Mouse (Mus musculus) myocyte (in vitro differentiated cells): ENCODE measurements around the gene Gm37240. TPM values are rescaled to one million over a fixed set of nuclear protein-coding genes. Genes with fewer than 3 reads are reported as not detected.

Source experiments
- H3K27me3 ChIP-seq: one replicate; pipeline ENCODE4 v1.6.1; 2011; ENCODE audit not compliant: control insufficient read depth, insufficient read depth, insufficient read length
- H3K36me3 ChIP-seq: one replicate; pipeline ENCODE4 v1.6.1; 2011; ENCODE audit not compliant: control insufficient read depth, insufficient read depth
- H3K4me2 ChIP-seq: one replicate; pipeline ENCODE4 v1.6.1; 2011; ENCODE audit warnings: low read depth, control low read depth
- H3K4me3 ChIP-seq: one replicate; pipeline ENCODE4 v1.5.1; 2011; ENCODE audit warnings: mild to moderate bottlenecking, control low read depth, moderate library complexity
- H3K79me2 ChIP-seq: one replicate; pipeline ENCODE4 v1.6.1; 2011; ENCODE audit not compliant: control insufficient read depth, insufficient read depth
- H3ac ChIP-seq: one replicate; pipeline ENCODE4 v1.6.1; 2011; ENCODE audit not compliant: control insufficient read depth, insufficient read length
- CEBPB ChIP-seq: IDR thresholded peaks from 2 replicates; pipeline ENCODE4 v1.6.1; 2011; ENCODE audit warnings: mild to moderate bottlenecking, moderate library complexity; ENCODE audit not compliant: poor library complexity, insufficient read depth, severe bottlenecking
- E2F4 ChIP-seq: IDR thresholded peaks from one replicate; pipeline ENCODE4 v1.6.1; 2011; ENCODE audit warnings: mild to moderate bottlenecking, control low read depth, moderate library complexity; ENCODE audit not compliant: insufficient read depth
- MAX ChIP-seq: IDR thresholded peaks from one replicate; pipeline ENCODE4 v1.6.1; 2011; ENCODE audit warnings: low read depth, mild to moderate bottlenecking, control low read depth
- MYOD1 ChIP-seq, 3 experiments: IDR thresholded peaks; one replicate each; pipeline ENCODE4 v1.6.1; 2011; ENCODE audit warnings: control low read depth in 2 of 3, low read depth in 2 of 3, mild to moderate bottlenecking in 2 of 3, moderate library complexity in 1 of 3; ENCODE audit not compliant: insufficient read length in 2 of 3, control insufficient read depth in 1 of 3
- MYOG ChIP-seq, 3 experiments: IDR thresholded peaks; one replicate each; pipeline ENCODE4 v1.6.1; 2011; ENCODE audit warnings: control low read depth in 2 of 3, low read depth in 2 of 3, mild to moderate bottlenecking in 2 of 3; ENCODE audit not compliant: insufficient read length in 2 of 3, control insufficient read depth in 1 of 3, insufficient read depth in 1 of 3
- POLR2A ChIP-seq: IDR thresholded peaks from one replicate; pipeline ENCODE4 v1.6.1; 2011; ENCODE audit warnings: low read depth, mild to moderate bottlenecking, control low read depth, moderate library complexity; ENCODE audit not compliant: insufficient read length
- POLR2AphosphoS2 ChIP-seq: IDR thresholded peaks from one replicate; pipeline ENCODE4 v1.6.1; 2011; ENCODE audit warnings: low read depth, control low read depth; ENCODE audit not compliant: insufficient read length
- REST ChIP-seq: IDR thresholded peaks from one replicate; pipeline ENCODE4 v1.6.1; 2011; ENCODE audit warnings: mild to moderate bottlenecking, control low read depth, moderate library complexity; ENCODE audit not compliant: insufficient read depth, insufficient read length
- SRF ChIP-seq: IDR thresholded peaks from one replicate; pipeline ENCODE4 v1.6.1; 2011; ENCODE audit warnings: low read depth; ENCODE audit not compliant: control insufficient read depth, insufficient read length
- TCF12 ChIP-seq: IDR thresholded peaks from one replicate; pipeline ENCODE4 v1.6.1; 2011; ENCODE audit warnings: mild to moderate bottlenecking, control low read depth; ENCODE audit not compliant: poor library complexity, insufficient read depth, severe bottlenecking
- TCF3 ChIP-seq: IDR thresholded peaks from one replicate; pipeline ENCODE4 v1.6.1; 2011; ENCODE audit warnings: low read depth, control low read depth; ENCODE audit not compliant: insufficient read length
- USF1 ChIP-seq: IDR thresholded peaks from one replicate; pipeline ENCODE4 v1.6.1; 2011; ENCODE audit warnings: low read depth, mild to moderate bottlenecking, control low read depth, moderate library complexity
- polyA plus RNA-seq: library from polyadenylated mRNA; unstranded; fragments of >200 nt; fragmentation: generic; extraction: Trizol; gene quantifications from one replicate; pipeline ENCODE4 v1.2.1, GENCODE M21; 2012; ENCODE audit warnings: missing spikeins

Gm37240 gene
- polyA plus RNA-seq, 1 experiment: 8.7 TPM

GRCm38 (mm10) chr3:84701509-84701908 is 1185.8 kb downstream of the Gm37240 start:
- H3K79me2 ChIP-seq: no peaks in the 10 kb centered on the region
- no peak overlapping the region for H3K4me3 ChIP-seq
- H3ac ChIP-seq: no peak overlapping the region
- H3K27me3 ChIP-seq: no peaks in the 10 kb centered on the region
- no peak for TF ChIP-seq POLR2AphosphoS2
- H3K4me2 ChIP-seq: no peak overlapping the region
- no peaks in the 10 kb centered on the region for H3K36me3 ChIP-seq

GRCm38 (mm10) chr3:84696428-84696917 is 1190.8 kb downstream of the Gm37240 start:
- Histone ChIP-seq H3K36me3 (no peaks in the 10 kb centered on the region), H3K27me3 (peaks cover 7% of the 10 kb centered on the region), H3ac (no peak overlapping the region), H3K79me2 (no peaks in the 10 kb centered on the region), H3K4me2 (peak overlapping the region; percentile 90), H3K4me3 (peak overlapping the region; percentile 2)
- TF ChIP-seq MYOG (IDR thresholded peaks at IDR 0.05; ENCODE audit: control insufficient read depth in 1 of 3, insufficient read depth in 1 of 3, insufficient read length in 2 of 3, low read depth in 2 of 3): peak in 2 of 3 experiments; percentile 13 to 68
- TF ChIP-seq CEBPB: no peak
- TF ChIP-seq POLR2A: no peak
- peak in 2 of 3 experiments; percentile 63 to 80 for TF ChIP-seq MYOD1 (IDR thresholded peaks at IDR 0.05; ENCODE audit: control insufficient read depth in 1 of 3, insufficient read length in 2 of 3, low read depth in 2 of 3)
- TF ChIP-seq USF1: peak; percentile 92

GRCm38 (mm10) chr3:84695867-84696361 is 1191.4 kb downstream of the Gm37240 start:
- TF ChIP-seq MYOD1 (IDR thresholded peaks at IDR 0.05; ENCODE audit: control insufficient read depth in 1 of 3, insufficient read length in 2 of 3, low read depth in 2 of 3): no peak
- no peak for TF ChIP-seq MAX
- TF ChIP-seq MYOG (IDR thresholded peaks at IDR 0.05; ENCODE audit: control insufficient read depth in 1 of 3, insufficient read depth in 1 of 3, insufficient read length in 2 of 3, low read depth in 2 of 3): no peak
- no peak for TF ChIP-seq POLR2A
- peak overlapping the region; percentile 90 for H3K4me2 ChIP-seq
- H3K4me3 ChIP-seq: peak overlapping the region; percentile 2
- peaks cover 9% of the 10 kb centered on the region for H3K27me3 ChIP-seq
- no peaks in the 10 kb centered on the region for H3K79me2 ChIP-seq
- no peak overlapping the region for H3ac ChIP-seq
- no peaks in the 10 kb centered on the region for H3K36me3 ChIP-seq

GRCm38 (mm10) chr3:84695418-84695817 is 1191.9 kb downstream of the Gm37240 start:
- TF ChIP-seq MAX (no peak), REST (no peak), TCF12 (no peak), USF1 (no peak), TCF3 (no peak), POLR2AphosphoS2 (no peak), SRF (no peak), CEBPB (no peak), POLR2A (no peak), MYOD1 (IDR thresholded peaks at IDR 0.05; ENCODE audit: control insufficient read depth in 1 of 3, insufficient read length in 2 of 3, low read depth in 2 of 3) (peak in 2 of 3 experiments; percentile 63 to 85), E2F4 (no peak), MYOG (IDR thresholded peaks at IDR 0.05; ENCODE audit: control insufficient read depth in 1 of 3, insufficient read depth in 1 of 3, insufficient read length in 2 of 3, low read depth in 2 of 3) (peak in 1 of 3 experiments; percentile 21)
- Histone ChIP-seq H3ac (no peak overlapping the region), H3K4me2 (peak overlapping the region; percentile 90), H3K36me3 (no peaks in the 10 kb centered on the region), H3K27me3 (peaks cover 9% of the 10 kb centered on the region), H3K4me3 (peak overlapping the region; percentile 2), H3K79me2 (no peaks in the 10 kb centered on the region)

GRCm38 (mm10) chr3:84693886-84694285 is 1193.4 kb downstream of the Gm37240 start:
- H3ac ChIP-seq: no peak overlapping the region
- no peak overlapping the region for H3K4me2 ChIP-seq
- no peak for TF ChIP-seq E2F4
- TF ChIP-seq POLR2AphosphoS2: no peak
- no peak for TF ChIP-seq TCF12
- TF ChIP-seq USF1: no peak
- TF ChIP-seq MYOG (IDR thresholded peaks at IDR 0.05; ENCODE audit: control insufficient read depth in 1 of 3, insufficient read depth in 1 of 3, insufficient read length in 2 of 3, low read depth in 2 of 3): no peak
- no peak overlapping the region for H3K4me3 ChIP-seq
- H3K36me3 ChIP-seq: no peaks in the 10 kb centered on the region
- no peaks in the 10 kb centered on the region for H3K79me2 ChIP-seq
- peaks cover 9% of the 10 kb centered on the region for H3K27me3 ChIP-seq
